Mouse (Mus musculus) naive thymus-derived CD4-positive, alpha-beta T cell, adult 2 months (primary cell): ENCODE measurements around the gene Slc22a29.
"Not testable (repeated sequence)": the region's sequence is repeated elsewhere in the genome, so short reads cannot be mapped to it uniquely, and the experiment has no call there.

Source experiments
- DNase-seq: peaks from one replicate; pipeline ENCODE4 v3.0.0-alpha.2; 2011; ENCODE audit warnings: low read depth

The Slc22a29 gene

DNA sequence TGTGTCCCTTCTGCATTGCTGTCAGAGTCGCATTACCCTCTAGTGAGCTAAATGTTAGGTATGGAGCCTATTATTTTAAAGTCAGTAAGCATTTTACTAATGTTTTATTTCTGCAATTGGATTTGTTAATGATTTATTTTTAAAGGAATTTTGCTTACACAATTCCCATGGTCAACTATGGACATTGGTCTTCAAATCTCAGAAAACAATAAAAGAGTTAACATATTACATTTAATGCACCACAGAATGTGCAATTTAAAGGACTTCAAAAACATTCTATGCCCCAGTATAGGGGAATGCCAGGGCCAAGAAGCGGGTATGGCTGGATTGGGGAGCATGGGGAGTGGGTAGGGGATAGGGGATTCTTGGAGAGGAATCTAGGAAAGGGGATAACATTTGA lies at the start of gene Slc22a29:
Gene Slc22a29 (minus strand): TSS at position 101 of the 400 bp plus-strand sequence.
- no peak for DNase-seq

- no peak for DNase-seq
Measured at GRCm38 (mm10) chr19:8265324-8265723, 46.6 kb upstream of the Slc22a29 start.

DNA sequence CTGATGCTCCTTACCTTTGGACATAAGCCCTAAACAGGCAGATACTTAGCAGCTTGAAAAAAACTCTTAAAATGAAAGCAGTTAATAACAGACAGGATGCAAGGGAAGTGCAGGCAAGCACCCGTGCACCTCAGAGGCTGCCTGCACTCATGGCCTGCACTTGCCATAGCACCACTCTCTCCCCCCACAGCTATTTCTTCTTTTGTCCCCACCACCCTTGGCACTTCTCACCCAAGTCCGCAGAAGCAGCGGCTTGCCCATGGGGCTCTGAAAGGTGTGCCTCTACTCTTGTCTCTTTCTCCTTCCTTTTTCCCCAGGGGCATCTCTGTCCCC lies 34.0 kb upstream of the Slc22a29 start:
- DNase-seq = no peak

DNA sequence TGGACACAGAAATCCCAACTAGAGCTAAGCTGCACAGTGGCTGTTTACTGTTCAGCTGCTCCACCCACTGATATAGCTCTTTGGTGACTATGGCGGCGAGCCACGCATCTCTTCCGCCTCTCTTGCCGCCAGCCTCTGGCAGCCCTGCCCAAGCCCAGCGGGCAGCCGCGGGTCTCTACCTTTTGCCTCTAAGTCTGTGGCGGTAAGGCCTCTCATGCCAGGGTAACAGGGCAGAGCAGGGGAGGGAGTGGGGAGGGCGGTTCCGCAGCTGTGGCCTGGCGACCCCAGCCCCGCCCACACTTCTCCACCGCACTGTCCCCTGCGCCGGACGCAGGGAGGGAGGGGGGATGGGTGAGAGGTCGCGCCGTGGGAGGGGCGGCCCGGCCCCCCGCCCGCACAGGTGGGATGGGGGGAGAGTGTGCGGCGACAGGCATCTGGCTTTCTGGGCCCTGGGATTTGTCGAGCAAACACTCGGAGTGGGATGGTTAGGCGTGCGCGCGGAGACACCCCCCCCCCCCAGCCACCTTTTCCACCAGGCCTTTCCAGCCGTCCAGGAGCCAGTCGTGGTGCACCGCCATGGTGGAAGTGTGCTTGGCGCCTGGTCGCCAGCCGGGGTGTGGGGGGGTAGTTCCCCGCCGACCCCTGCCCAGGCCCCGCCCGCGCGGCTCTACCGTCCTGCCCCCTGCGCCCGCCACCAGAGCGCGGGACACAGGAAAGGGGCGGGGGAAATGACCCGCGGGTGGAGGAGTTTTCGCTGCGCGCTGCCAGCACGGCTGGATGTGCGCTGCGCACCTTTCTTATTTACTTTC lies 33.4 kb upstream of the Slc22a29 start:
- DNase-seq = peak; percentile 93

GRCm38 (mm10) chr19:8228916-8229315 lies 10.2 kb upstream of the Slc22a29 start:
- DNase-seq = no peak

GRCm38 (mm10) chr19:8148787-8149523 lies 69.7 kb downstream of the Slc22a29 start:
- no peak for DNase-seq

- DNase-seq = not testable (repeated sequence)
Measured at GRCm38 (mm10) chr19:8142716-8143115, 76.0 kb downstream of the Slc22a29 start.

GRCm38 (mm10) chr19:8134127-8134841 lies 84.4 kb downstream of the Slc22a29 start:
- not testable (repeated sequence) for DNase-seq

- DNase-seq = not testable (repeated sequence)
Measured at GRCm38 (mm10) chr19:8131881-8132280, 86.8 kb downstream of the Slc22a29 start, which contains the start of gene Slc22a28. TSS of gene Slc22a28 (minus strand) at chr19:8131982.
